Mouse (Mus musculus): Measurements from ENCODE around the gene Tns4.

The Tns4 gene

GRCm38 (mm10) chr11:99089077-99089601 is at the start of gene Tns4:
TSS of gene Tns4 (minus strand) at chr11:99089306.
- no peak for DNase-seq (ENCODE audit: low spot score)

- no peak for DNase-seq (ENCODE audit: low spot score)
Observed at GRCm38 (mm10) chr11:99137385-99137784, 48.3 kb upstream of the Tns4 start.

- DNase-seq (ENCODE audit: low spot score): no peak
Observed at GRCm38 (mm10) chr11:99136961-99137360, 47.9 kb upstream of the Tns4 start.

GRCm38 (mm10) chr11:99136361-99136760 is 47.3 kb upstream of the Tns4 start:
- DNase-seq (ENCODE audit: low spot score): peak; percentile 91

- no peak for DNase-seq (ENCODE audit: low spot score)
Observed at GRCm38 (mm10) chr11:99135047-99135440, 45.9 kb upstream of the Tns4 start.

- no peak for DNase-seq (ENCODE audit: low spot score)
Observed at GRCm38 (mm10) chr11:99134266-99135046, 45.4 kb upstream of the Tns4 start.

GRCm38 (mm10) chr11:99133285-99133897 is 44.3 kb upstream of the Tns4 start:
- no peak for DNase-seq (ENCODE audit: low spot score)

GRCm38 (mm10) chr11:99132091-99132730 is 43.1 kb upstream of the Tns4 start:
- DNase-seq (ENCODE audit: low spot score): peak; percentile 77

- peak; percentile 65 for DNase-seq (ENCODE audit: low spot score)
Observed at GRCm38 (mm10) chr11:99131463-99131840, 42.3 kb upstream of the Tns4 start.

- no peak for DNase-seq (ENCODE audit: low spot score)
Observed at GRCm38 (mm10) chr11:99130736-99131462, 41.8 kb upstream of the Tns4 start.

- no peak for DNase-seq (ENCODE audit: low spot score)
Observed at GRCm38 (mm10) chr11:99129287-99129686, 40.2 kb upstream of the Tns4 start.

- no peak for DNase-seq (ENCODE audit: low spot score)
Observed at GRCm38 (mm10) chr11:99127785-99128682, 38.9 kb upstream of the Tns4 start.

- no peak for DNase-seq (ENCODE audit: low spot score)
Observed at GRCm38 (mm10) chr11:99126482-99127253, 37.6 kb upstream of the Tns4 start.

GRCm38 (mm10) chr11:99124635-99125029 is 35.5 kb upstream of the Tns4 start:
- no peak for DNase-seq (ENCODE audit: low spot score)

- peak; percentile 76 for DNase-seq (ENCODE audit: low spot score)
Observed at GRCm38 (mm10) chr11:99123977-99124634, 35.0 kb upstream of the Tns4 start.

GRCm38 (mm10) chr11:99122703-99123102 is 33.6 kb upstream of the Tns4 start:
- no peak for DNase-seq (ENCODE audit: low spot score)

GRCm38 (mm10) chr11:99121218-99121631 is 32.1 kb upstream of the Tns4 start:
- no peak for DNase-seq (ENCODE audit: low spot score)

- DNase-seq (ENCODE audit: low spot score): no peak
Observed at GRCm38 (mm10) chr11:99120524-99121217, 31.6 kb upstream of the Tns4 start.

GRCm38 (mm10) chr11:99118963-99119362 is 29.9 kb upstream of the Tns4 start:
- DNase-seq (ENCODE audit: low spot score): no peak
